Mouse (Mus musculus) embryonic facial prominence, embryonic 11.5 days (tissue): Measurements from ENCODE around the gene Gm11214. TPM values are rescaled to one million over a fixed set of nuclear protein-coding genes. Genes with fewer than 3 reads are reported as not detected.

ENCODE experiments used
- ATAC-seq: fragments of 200-750 bp; cut with Nextera tagmentation; replicated peaks from 2 replicates; pipeline ENCODE4 v1.8.0; 2017; ENCODE audit warnings: low read depth; ENCODE audit not compliant: insufficient number of reproducible peaks, low FRiP score, low TSS enrichment
- DNase-seq: peaks from one replicate; pipeline ENCODE4 v3.0.0-alpha.2; 2015; ENCODE audit warnings: low spot score
- H3K27ac ChIP-seq: fragments of 300-500 bp; sonication (generic); replicated peaks from 2 replicates; pipeline ENCODE4 v1.5.1; 2014; ENCODE audit warnings: mild to moderate bottlenecking, low read depth, low read length, control low read depth
- H3K27me3 ChIP-seq: fragments of 300-500 bp; sonication (generic); 2 replicates; pipeline ENCODE4 v1.6.1; 2014; ENCODE audit warnings: mild to moderate bottlenecking, low read length, moderate library complexity, mixed read lengths; ENCODE audit not compliant: control insufficient read depth, insufficient read depth
- H3K36me3 ChIP-seq: fragments of 300-500 bp; sonication (generic); replicated peaks from 2 replicates; pipeline ENCODE4 v1.6.1; 2014; ENCODE audit warnings: low read depth, mild to moderate bottlenecking, low read length, moderate library complexity, mixed read lengths; ENCODE audit not compliant: control insufficient read depth, insufficient read depth
- H3K4me1 ChIP-seq: fragments of 300-500 bp; sonication (generic); 2 replicates; pipeline ENCODE4 v1.6.1; 2014; ENCODE audit warnings: low read length, mixed read lengths; ENCODE audit not compliant: control insufficient read depth, insufficient read depth
- H3K4me2 ChIP-seq: fragments of 300-500 bp; sonication (generic); 2 replicates; pipeline ENCODE4 v1.6.1; 2014; ENCODE audit warnings: low read depth, mild to moderate bottlenecking, control low read depth, low read length, moderate library complexity
- H3K4me3 ChIP-seq: fragments of 300-500 bp; sonication (generic); 2 replicates; pipeline ENCODE4 v1.5.1; 2014; ENCODE audit warnings: low read depth, low read length, control low read depth
- H3K9ac ChIP-seq: fragments of 300-500 bp; sonication (generic); replicated peaks from 2 replicates; pipeline ENCODE4 v1.6.1; 2014; ENCODE audit warnings: mild to moderate bottlenecking, control low read depth, low read length
- H3K9me3 ChIP-seq: fragments of 300-500 bp; sonication (generic); replicated peaks from 2 replicates; pipeline ENCODE4 v1.6.1; 2016; ENCODE audit warnings: mild to moderate bottlenecking, low read length, inconsistent platforms, mixed read lengths; ENCODE audit not compliant: control insufficient read depth
- WGBS: fragments of 180-500 bp; shearing (Covaris S2); extraction: QIAGEN DNeasy Blood & Tissue Kit; methylation state at CpG from one replicate; pipeline ENCODE4 v1.1.7; 2014; 5-methylcytosine and 5-hydroxymethylcytosine counted together
- polyA plus RNA-seq: library from polyadenylated mRNA; unstranded; fragments of >200 nt; fragmentation: Nextera tagmentation; extraction: Ambion mirVana; gene quantifications from 2 replicates; pipeline ENCODE4 v1.2.1, GENCODE M21; 2014

Gene Gm11214
- polyA plus RNA-seq = not detected in 2 replicates

DNA sequence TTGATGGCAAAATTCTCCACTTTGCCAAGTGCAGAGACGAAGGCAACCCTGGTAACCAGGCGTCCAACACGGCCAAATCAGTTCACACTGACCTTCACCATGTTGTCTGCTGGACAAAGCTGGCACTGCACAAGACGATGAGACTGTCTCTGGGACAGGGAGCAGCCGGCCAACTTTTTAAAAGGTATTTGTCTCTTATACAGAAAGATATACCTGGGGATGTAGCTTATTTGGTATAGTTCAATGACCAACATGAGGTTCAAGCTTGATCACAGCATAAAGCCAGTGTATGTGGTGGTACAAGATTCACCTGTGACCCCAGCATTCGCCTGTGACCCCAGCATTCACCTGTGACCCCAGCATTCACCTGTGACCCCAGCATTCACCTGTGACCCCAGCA, at the start of gene Gm11214:
Gene Gm11214 (minus strand): TSS at position 101 of the 400 bp plus-strand sequence.
- Histone ChIP-seq H3K27ac (no peak within 1 kb of the TSS), H3K9me3 (no peaks in the 10 kb centered on the region), H3K27me3 (no peaks in the 10 kb centered on the region), H3K4me2 (no peak within 1 kb of the TSS), H3K4me1 (no peaks in the 10 kb centered on the region), H3K4me3 (no peak within 1 kb of the TSS), H3K36me3 (no peaks in the 10 kb centered on the region), H3K9ac (no peak within 1 kb of the TSS)
- ATAC-seq = no peak
- 91% methylated on average over 6 of the region's 6 CpGs for WGBS
- peak; percentile 6 for DNase-seq

DNA sequence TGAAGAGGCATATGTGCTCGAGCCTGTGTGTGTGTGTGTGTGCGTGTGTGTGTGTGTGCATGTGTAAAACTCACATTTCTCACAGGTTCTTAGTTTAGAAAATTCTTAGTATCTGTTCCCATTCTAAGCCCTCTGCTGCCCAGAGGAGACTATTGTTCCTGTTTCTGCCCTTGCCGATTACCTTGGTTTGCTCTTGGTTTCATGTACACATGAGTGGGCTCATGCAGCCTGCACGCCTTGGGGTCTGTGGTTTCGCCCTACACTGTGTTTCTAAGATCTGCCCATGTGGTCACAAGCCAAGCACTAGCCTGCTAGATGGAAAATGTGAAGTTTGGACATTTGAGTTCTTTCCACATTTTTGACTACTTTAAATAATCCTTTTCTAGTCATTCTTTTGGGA, 48.7 kb upstream of the Gm11214 start:
- H3K9me3 ChIP-seq = no peaks in the 10 kb centered on the region
- no peak for ATAC-seq
- 92% methylated on average over 5 of the region's 5 CpGs for WGBS
- H3K9ac ChIP-seq = no peak overlapping the region
- no peak overlapping the region for H3K4me2 ChIP-seq
- no peak overlapping the region for H3K27ac ChIP-seq
- no peaks in the 10 kb centered on the region for H3K27me3 ChIP-seq
- DNase-seq = no peak
- H3K36me3 ChIP-seq = no peaks in the 10 kb centered on the region
- H3K4me1 ChIP-seq = no peaks in the 10 kb centered on the region
- no peak overlapping the region for H3K4me3 ChIP-seq

- Histone ChIP-seq H3K9ac (no peak overlapping the region), H3K4me2 (no peak overlapping the region), H3K36me3 (no peaks in the 10 kb centered on the region), H3K27ac (no peak overlapping the region), H3K4me1 (no peaks in the 10 kb centered on the region), H3K27me3 (no peaks in the 10 kb centered on the region), H3K4me3 (no peak overlapping the region), H3K9me3 (no peaks in the 10 kb centered on the region)
- DNase-seq (peak; percentile 18), ATAC-seq (no peak)
- 56% methylated on average over 8 of the region's 8 CpGs for WGBS
Measured at GRCm38 (mm10) chr4:63710431-63711220, 47.4 kb upstream of the Gm11214 start.

GRCm38 (mm10) chr4:63706279-63706971, 43.2 kb upstream of the Gm11214 start:
- Histone ChIP-seq H3K27ac (no peak overlapping the region), H3K36me3 (no peaks in the 10 kb centered on the region), H3K4me3 (no peak overlapping the region), H3K4me1 (no peaks in the 10 kb centered on the region), H3K27me3 (no peaks in the 10 kb centered on the region), H3K9ac (no peak overlapping the region), H3K4me2 (no peak overlapping the region), H3K9me3 (no peaks in the 10 kb centered on the region)
- no peak for DNase-seq
- WGBS = 84% methylated on average over 1 of the region's 1 CpGs
- no peak for ATAC-seq

- Histone ChIP-seq H3K4me1 (no peaks in the 10 kb centered on the region), H3K27me3 (no peaks in the 10 kb centered on the region), H3K4me2 (no peak overlapping the region), H3K4me3 (no peak overlapping the region), H3K9ac (no peak overlapping the region), H3K27ac (no peak overlapping the region), H3K9me3 (no peaks in the 10 kb centered on the region), H3K36me3 (no peaks in the 10 kb centered on the region)
- DNase-seq (no peak), ATAC-seq (no peak)
- 88% methylated on average over 5 of the region's 5 CpGs for WGBS
Measured at GRCm38 (mm10) chr4:63704232-63704631, 41.1 kb upstream of the Gm11214 start.

DNA sequence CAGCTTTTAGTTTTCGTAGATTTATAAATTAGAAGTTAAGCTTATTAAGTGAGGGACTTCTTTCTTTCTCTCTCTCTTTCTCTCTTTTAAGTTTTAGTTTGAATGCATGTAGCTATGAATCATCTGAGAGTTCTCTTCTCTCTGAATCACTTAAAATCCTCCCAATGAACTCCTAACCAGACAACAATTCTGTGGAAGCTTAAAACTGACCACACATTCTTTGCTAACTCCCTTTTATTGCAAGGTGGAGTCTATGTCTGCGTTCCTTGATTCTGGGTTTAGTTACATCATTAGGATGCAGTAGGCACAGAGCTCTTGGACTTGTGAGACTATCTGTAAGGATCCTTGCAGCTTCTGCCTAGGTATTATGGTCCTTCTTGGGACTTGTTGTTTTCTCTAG, 40.5 kb upstream of the Gm11214 start:
- no peak overlapping the region for H3K27ac ChIP-seq
- no peaks in the 10 kb centered on the region for H3K27me3 ChIP-seq
- no peaks in the 10 kb centered on the region for H3K36me3 ChIP-seq
- no peak overlapping the region for H3K4me3 ChIP-seq
- H3K4me2 ChIP-seq = no peak overlapping the region
- no peak overlapping the region for H3K9ac ChIP-seq
- no peaks in the 10 kb centered on the region for H3K9me3 ChIP-seq
- no peaks in the 10 kb centered on the region for H3K4me1 ChIP-seq
- no peak for ATAC-seq
- DNase-seq = no peak
- WGBS = 93% methylated on average over 2 of the region's 2 CpGs

GRCm38 (mm10) chr4:63702006-63702704, 39.0 kb upstream of the Gm11214 start:
- H3K9me3 ChIP-seq = no peaks in the 10 kb centered on the region
- ATAC-seq = no peak
- H3K27me3 ChIP-seq = no peaks in the 10 kb centered on the region
- no peak overlapping the region for H3K9ac ChIP-seq
- H3K4me3 ChIP-seq = no peak overlapping the region
- 84% methylated on average over 4 of the region's 4 CpGs for WGBS
- H3K27ac ChIP-seq = no peak overlapping the region
- H3K36me3 ChIP-seq = no peaks in the 10 kb centered on the region
- no peaks in the 10 kb centered on the region for H3K4me1 ChIP-seq
- DNase-seq = no peak
- H3K4me2 ChIP-seq = no peak overlapping the region

GRCm38 (mm10) chr4:63699749-63700148, 36.6 kb upstream of the Gm11214 start:
- ATAC-seq (no peak), DNase-seq (no peak)
- Histone ChIP-seq H3K4me2 (no peak overlapping the region), H3K4me3 (no peak overlapping the region), H3K27ac (no peak overlapping the region), H3K36me3 (no peaks in the 10 kb centered on the region), H3K9ac (no peak overlapping the region), H3K9me3 (no peaks in the 10 kb centered on the region), H3K4me1 (no peaks in the 10 kb centered on the region), H3K27me3 (no peaks in the 10 kb centered on the region)
- WGBS = 66% methylated on average over 3 of the region's 3 CpGs
